Mouse (Mus musculus) bone marrow, adult 2 months (tissue): ENCODE results near the gene AC124502.3. TPM values are rescaled to one million over a fixed set of nuclear protein-coding genes. Genes with fewer than 3 reads are reported as not detected.

Experiments
- H3K27ac ChIP-seq: fragments of 200-500 bp; 2 replicates; pipeline ENCODE4 v1.5.1; 2012; ENCODE audit warnings: low read depth, mild to moderate bottlenecking, control low read depth, inconsistent platforms, low read length; ENCODE audit not compliant: control insufficient read depth, poor library complexity, insufficient read depth
- H3K4me1 ChIP-seq: fragments of 200-500 bp; 2 replicates; pipeline ENCODE4 v1.6.1; 2011; ENCODE audit warnings: low read length; ENCODE audit not compliant: control insufficient read depth, insufficient read depth
- H3K4me3 ChIP-seq: fragments of 200-500 bp; replicated peaks from 2 replicates; pipeline ENCODE3; 2011; ENCODE audit warnings: mild to moderate bottlenecking, low read depth, low read length, control low read depth; ENCODE audit not compliant: control insufficient read depth
- CTCF ChIP-seq: fragments of 200-500 bp; IDR thresholded peaks from 2 replicates; pipeline ENCODE4 v1.5.1; 2011; ENCODE audit warnings: low read length, control low read depth; ENCODE audit not compliant: control insufficient read depth, insufficient read depth
- POLR2A ChIP-seq: fragments of 200-500 bp; IDR thresholded peaks from 2 replicates; pipeline ENCODE4 v1.6.1; 2011; ENCODE audit warnings: low read depth, mild to moderate bottlenecking, control low read depth, low read length, borderline replicate concordance; ENCODE audit not compliant: control insufficient read depth
- WGBS: fragments of 180-500 bp; shearing (Covaris S2); methylation state at CpG from one replicate; pipeline ENCODE4 v1.1.7; 2018; 5-methylcytosine and 5-hydroxymethylcytosine counted together
- polyA plus RNA-seq: library from polyadenylated mRNA; stranded (reverse); fragments of >200 nt; gene quantifications from 2 replicates; pipeline ENCODE4 v1.2.4, GENCODE M21; 2011; ENCODE audit warnings: low replicate concordance; ENCODE audit not compliant: missing spikeins, insufficient read depth, insufficient read length

The AC124502.3 gene
- polyA plus RNA-seq, 1 experiment, result not detected

DNA sequence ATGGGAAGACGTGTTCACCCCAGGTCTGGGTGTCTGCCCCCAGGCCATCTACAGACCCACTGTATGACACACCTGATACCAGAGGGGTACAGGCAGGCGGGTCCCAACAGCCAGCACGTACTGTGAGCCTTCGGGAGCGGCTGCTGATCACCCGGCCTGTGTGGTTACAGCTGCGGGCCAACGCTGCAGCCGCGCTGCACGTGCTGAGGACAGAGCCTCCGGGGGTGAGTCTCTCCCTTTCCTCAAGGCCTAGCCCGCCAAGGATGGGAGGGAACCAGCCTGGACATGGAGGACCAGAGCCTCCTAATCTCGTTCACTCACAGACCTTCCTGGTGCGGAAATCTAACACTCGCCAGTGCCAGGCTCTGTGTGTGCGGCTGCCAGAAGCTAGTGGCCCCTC, 12.3 kb downstream of the AC124502.3 start:
- Histone ChIP-seq H3K4me1 (no peaks in the 10 kb centered on the region), H3K27ac (no peak overlapping the region), H3K4me3 (no peak overlapping the region)
- TF ChIP-seq CTCF (no peak), POLR2A (no peak)
- 10% methylated on average over 17 of the region's 17 CpGs for WGBS

DNA sequence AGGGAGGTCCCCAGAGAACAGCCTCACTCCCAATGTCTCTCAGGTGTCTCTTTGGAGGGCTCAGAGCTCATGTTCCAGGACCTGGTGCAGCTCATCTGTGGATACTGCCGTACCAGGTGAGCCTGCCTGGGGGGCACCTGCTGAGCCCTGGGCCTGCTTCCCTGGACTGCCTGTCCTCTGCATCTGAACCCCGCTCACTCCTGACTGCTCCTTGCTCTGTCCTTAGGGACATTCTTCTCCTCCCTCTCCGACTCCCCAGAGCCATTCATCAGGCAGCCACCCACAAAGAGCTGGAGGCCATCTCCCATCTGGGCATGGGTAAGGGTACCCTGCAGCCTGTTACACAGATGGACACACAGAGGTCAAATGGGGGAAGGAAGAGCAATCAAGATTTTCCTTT, 12.8 kb downstream of the AC124502.3 start:
- H3K27ac ChIP-seq, result no peak overlapping the region
- no peak overlapping the region for H3K4me3 ChIP-seq
- 85% methylated on average over 3 of the region's 3 CpGs for WGBS
- H3K4me1 ChIP-seq, result no peaks in the 10 kb centered on the region
- no peak for TF ChIP-seq CTCF
- no peak for TF ChIP-seq POLR2A

DNA sequence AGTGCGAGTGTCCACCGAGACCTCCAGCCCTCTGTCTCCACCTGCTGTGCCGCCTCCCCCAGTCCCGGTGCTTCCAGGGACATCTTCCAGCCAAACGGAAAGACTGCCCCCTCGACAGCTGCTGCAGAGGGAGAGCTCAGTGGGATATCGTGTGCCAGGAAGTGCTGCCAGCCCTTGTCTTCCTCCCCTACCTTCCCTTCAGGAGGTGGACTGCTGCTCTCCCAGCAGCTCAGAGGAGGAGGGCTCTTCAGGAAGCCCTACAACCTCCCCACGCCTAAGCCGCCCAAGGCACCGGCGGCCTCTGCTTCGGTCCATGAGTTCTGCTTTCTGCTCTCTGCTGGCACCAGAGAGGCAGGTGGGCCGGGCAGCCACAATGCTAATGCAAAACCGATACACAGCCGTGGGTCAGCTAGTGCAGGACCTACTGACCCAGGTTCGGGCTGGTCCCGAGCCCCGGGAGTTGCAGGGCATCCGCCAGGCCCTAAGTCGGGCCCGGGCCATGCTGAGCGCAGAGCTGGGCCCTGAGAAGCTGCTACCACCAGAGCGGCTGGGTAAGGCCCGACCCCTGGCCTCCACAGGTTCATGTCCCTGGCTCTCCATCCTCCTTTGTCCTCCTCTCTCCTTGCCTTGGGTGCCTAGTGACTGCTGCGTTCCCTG, 13.6 kb downstream of the AC124502.3 start:
- Histone ChIP-seq H3K4me3 (no peak overlapping the region), H3K27ac (no peak overlapping the region), H3K4me1 (no peaks in the 10 kb centered on the region)
- TF ChIP-seq POLR2A (no peak), CTCF (no peak)
- 29% methylated on average over 25 of the region's 25 CpGs for WGBS

DNA sequence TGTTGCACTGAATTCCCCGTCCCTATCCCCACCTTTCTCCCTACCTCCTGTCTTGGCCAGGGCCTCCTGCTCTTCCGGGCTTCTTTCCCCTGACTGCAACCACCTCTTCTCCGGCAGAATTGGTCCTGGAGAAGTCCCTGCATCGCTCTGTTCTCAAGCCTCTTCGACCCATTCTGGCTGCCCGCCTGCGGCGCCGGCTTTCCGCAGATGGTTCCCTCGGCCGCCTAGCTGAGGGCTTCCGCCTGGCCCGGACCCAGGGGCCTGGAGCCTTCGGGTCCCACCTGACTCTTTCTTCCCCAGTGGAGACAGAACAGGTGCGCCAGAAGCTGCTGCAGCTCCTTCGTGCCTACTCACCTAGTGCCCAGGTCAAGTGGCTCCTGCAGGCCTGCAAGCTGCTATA, 14.2 kb downstream of the AC124502.3 start:
- no peak overlapping the region for H3K27ac ChIP-seq
- no peak for TF ChIP-seq POLR2A
- no peak for TF ChIP-seq CTCF
- WGBS, result 77% methylated on average over 17 of the region's 17 CpGs
- H3K4me1 ChIP-seq, result no peaks in the 10 kb centered on the region
- H3K4me3 ChIP-seq, result no peak overlapping the region

DNA sequence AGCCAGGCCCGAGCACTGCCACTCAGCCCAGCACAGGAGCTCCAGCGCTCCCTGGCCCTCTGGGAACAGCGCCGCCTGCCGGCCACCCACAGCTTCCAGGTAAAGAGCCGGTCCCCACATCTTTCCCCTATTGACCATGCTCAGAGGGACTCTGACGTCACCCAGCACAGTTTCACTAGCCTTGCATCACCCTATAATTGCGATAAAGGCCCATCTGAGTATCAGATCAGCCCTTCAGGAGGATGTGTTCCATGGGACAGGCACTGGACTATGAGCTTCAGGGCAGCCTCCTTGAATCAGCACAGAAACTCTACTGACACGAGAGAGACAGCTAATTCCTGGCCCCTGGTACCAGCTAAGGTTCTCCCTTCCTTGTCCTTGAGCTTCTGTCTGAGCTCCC, 15.2 kb downstream of the AC124502.3 start:
- no peaks in the 10 kb centered on the region for H3K4me1 ChIP-seq
- TF ChIP-seq POLR2A (no peak), CTCF (peak; percentile 63; the same call in 1 of the 2 replicates)
- 39% methylated on average over 9 of the region's 9 CpGs for WGBS
- no peak overlapping the region for H3K4me3 ChIP-seq
- no peak overlapping the region for H3K27ac ChIP-seq

DNA sequence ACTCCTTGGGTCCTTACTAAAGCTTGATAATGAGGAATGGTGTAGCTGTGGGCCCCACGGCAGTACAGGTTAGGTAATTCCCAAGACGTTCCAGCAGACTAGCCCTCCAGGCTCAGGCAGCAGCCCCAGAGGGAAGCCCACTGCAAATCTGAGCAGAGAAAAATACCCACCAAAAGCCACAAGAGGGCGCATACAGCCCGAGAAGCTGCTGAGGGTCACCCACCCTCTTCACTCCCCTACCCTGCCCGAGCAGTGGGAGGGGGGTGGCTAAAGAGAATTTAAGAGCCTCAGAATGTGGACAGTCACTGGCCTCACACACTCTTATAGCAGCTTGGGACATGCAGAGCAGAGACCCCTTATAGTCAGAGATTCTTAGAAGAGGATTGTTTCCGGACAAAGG, 17.6 kb downstream of the AC124502.3 start:
- WGBS, result 15% methylated on average over 6 of the region's 6 CpGs
- Histone ChIP-seq H3K4me1 (no peaks in the 10 kb centered on the region), H3K27ac (no peak overlapping the region), H3K4me3 (no peak overlapping the region)
- peak; percentile 48 for TF ChIP-seq CTCF
- no peak for TF ChIP-seq POLR2A

DNA sequence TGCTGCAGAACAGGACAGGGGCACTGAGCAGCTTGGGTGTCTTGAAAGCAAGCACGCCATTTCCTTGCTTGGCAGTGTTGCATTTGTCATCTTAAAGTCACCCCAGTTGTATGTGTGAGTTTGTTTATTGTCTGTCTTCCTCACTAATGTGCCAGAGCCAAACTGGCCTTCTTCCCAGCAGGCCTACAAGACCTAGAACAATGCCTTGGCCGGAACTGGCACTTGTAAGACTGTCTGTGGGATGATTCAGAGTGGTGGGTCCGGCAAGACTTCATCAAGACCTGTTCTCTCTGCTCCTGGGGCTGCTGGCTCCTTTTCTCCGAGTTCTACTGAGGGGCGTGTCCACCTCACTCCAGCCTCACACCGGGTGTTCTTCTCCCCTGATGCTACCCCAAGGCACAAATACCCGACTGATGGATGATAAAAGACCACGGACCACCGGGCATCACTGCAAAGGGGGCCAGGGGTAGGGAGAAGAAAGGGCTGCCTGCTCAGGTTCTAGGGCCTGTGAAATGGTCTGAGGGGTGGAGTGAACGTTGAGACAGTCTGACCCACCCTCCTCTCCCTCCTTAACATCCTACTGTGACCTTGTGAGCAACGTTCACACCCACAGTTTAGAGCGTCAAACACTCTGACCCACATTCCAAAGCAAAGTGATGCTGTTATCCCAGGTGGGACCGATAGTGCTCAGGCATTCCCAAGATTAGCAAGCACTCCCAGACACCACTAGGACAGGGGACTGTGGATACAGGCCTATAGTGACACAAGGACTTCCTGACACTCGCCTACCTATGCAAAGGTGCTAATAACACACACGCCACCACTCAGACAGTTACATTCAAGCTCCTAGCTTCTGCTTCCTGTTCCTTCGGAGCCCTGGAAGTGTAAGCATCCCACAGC, 19.4 kb downstream of the AC124502.3 start:
- Histone ChIP-seq H3K4me1 (no peaks in the 10 kb centered on the region), H3K4me3 (no peak overlapping the region), H3K27ac (no peak overlapping the region)
- WGBS, result 67% methylated on average over 16 of the region's 16 CpGs
- TF ChIP-seq CTCF (no peak), POLR2A (no peak)
